Comparison of ENCODE assay signal across 9 mouse cellular contexts in genomic region chr13:15464081-15464526, GRCm38 (mm10). TPM values are rescaled to one million over a fixed set of nuclear protein-coding genes. Genes with fewer than 3 reads are reported as not detected.
DNase-seq lines count a peak whose midpoint lies in the region; ATAC-seq lines count a peak whose summit lies in the region.
"Had no signal": no experiment of that assay in that cellular context is flagged by ENCODE, and none has a peak within 500 bp of the region (broad histone marks: within the 10 kb centered on the region; RNA-seq: fewer than 3 reads in every experiment).

No protein-coding gene starts in this region.

- H3K4me1 ChIP-seq in intestine, embryonic 14.5 days (replicated peaks; ENCODE audit: control insufficient read depth, insufficient read depth, low read length), result peaks cover 34% of the 10 kb centered on the region

- H3K4me3 ChIP-seq in intestine, embryonic 14.5 days (ENCODE audit: low read depth, low read length), result peak overlapping the region; percentile 78

- intact Hi-C loops in gastrocnemius, postnatal 36 days (cut with DNase I), result no loop called here

- no peaks in the 10 kb centered on the region for H3K9me3 ChIP-seq in intestine, embryonic 14.5 days (ENCODE audit: control insufficient read depth, low read length)

- peak overlapping the region; percentile 85 for H3K9ac ChIP-seq in intestine, embryonic 14.5 days (ENCODE audit: low read length)

- no peaks in the 10 kb centered on the region for H3K27me3 ChIP-seq in intestine, embryonic 14.5 days (replicated peaks; ENCODE audit: control insufficient read depth, insufficient read depth, low read length)

- no peaks in the 10 kb centered on the region for H3K36me3 ChIP-seq in intestine, embryonic 14.5 days (ENCODE audit: control insufficient read depth, insufficient read depth, low read length)

- ATAC-seq in intestine, embryonic 14.5 days (replicated peaks; ENCODE audit: low FRiP score, low TSS enrichment, low read depth), result peak; percentile 16; the same call in 1 of the 2 replicates

- H3K4me2 ChIP-seq in intestine, embryonic 14.5 days (ENCODE audit: low read length), result peak overlapping the region; percentile 65

- peak overlapping the region; percentile 96 for H3K27ac ChIP-seq in intestine, embryonic 14.5 days (ENCODE audit: low read depth)

- under 1% methylated on average over 51 of the region's 51 CpGs for WGBS in intestine, embryonic 14.5 days

- DNase-seq in kidney, adult 9 months, result peak; percentile 2
- no peak for DNase-seq in kidney, adult 11 months
- DNase-seq in adrenal gland, postnatal 4 days (ENCODE audit: low spot score in 2 of 2), result peak; percentile 13 to 16
- DNase-seq in gastrocnemius, postnatal 36 days, result peak; percentile 15 to 38
- peak; percentile 81 for DNase-seq in intestine, embryonic 14.5 days (ENCODE audit: low spot score)
- peak; percentile 11 to 19 for DNase-seq in lung, adult 18-20 months
- peak; percentile 5 for DNase-seq in ovary, adult 18-20 months (ENCODE audit: low spot score)
- no peak for DNase-seq in spleen, postnatal 14 days (ENCODE audit: low spot score in 2 of 2)

RNA-seq across cellular contexts. Expression of gene Gli3, which starts 1.1 kb away (rescaled TPM):
- total RNA-seq in adrenal gland, postnatal 4 days (2021), result 10 to 100 TPM; 22.9 to 23.7 TPM
- total RNA-seq in gastrocnemius, postnatal 36 days (2021), result 1 to 10 TPM; 1.1 to 1.3 TPM
- polyA plus RNA-seq in intestine, embryonic 14.5 days (2014; fragmentation: Nextera tagmentation; extraction: Ambion mirVana), result 25.5 and 26.1 TPM in 2 replicates
- total RNA-seq: MEL had no signal

Comparison
In these comparisons a context has a peak if more than half of its experiments do, and no peak if none do; other contexts are left out.
1. DNase-seq: peak in kidney, adult 9 months (single experiment), adrenal gland, postnatal 4 days (2 of 2), gastrocnemius, postnatal 36 days (2 of 2), intestine, embryonic 14.5 days (single experiment), lung, adult 18-20 months (2 of 2) and ovary, adult 18-20 months (single experiment); none in kidney, adult 11 months (single experiment) and spleen, postnatal 14 days (0 of 2).
2. RNA of gene Gli3, which starts 1.1 kb away (total RNA-seq): 22.9 to 23.7 TPM in adrenal gland, postnatal 4 days; 1.1 to 1.3 TPM in gastrocnemius, postnatal 36 days; every median in the first group is over 10 times any median in the second.